Mouse (Mus musculus) cerebellum, postnatal 4 days (tissue): Measurements from ENCODE around the gene Zfp558.
"Not testable (repeated sequence)": the region's sequence is repeated elsewhere in the genome, so short reads cannot be mapped to it uniquely, and the experiment has no call there.

Source experiments
- DNase-seq, 2 experiments: peaks; one replicate each; pipeline ENCODE4 v3.0.0; 2022; ENCODE audit warnings: low spot score in 2 of 2, mixed read lengths in 1 of 2

Gene Zfp558

DNA sequence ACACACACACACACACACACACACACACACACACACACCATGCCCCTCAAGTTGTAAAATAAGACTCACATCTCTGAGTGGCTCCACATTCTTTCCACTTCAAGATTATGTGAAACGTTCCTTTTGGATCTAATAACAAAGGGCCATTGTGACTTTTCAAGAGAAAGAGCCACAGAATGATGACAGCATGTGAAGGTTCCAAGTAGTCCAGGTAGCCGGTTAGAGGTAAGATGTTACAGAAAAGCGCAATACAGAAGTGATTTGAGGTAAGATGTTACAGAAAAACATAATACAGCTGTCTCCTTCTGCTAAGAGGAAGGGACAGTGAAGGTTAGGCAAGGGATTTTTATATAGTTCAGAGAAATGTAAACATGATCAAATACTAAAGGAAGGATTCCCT, at the start of gene Zfp558, which contains the start of gene Mbd3l1:
TSS of gene Zfp558 (minus strand) at position 101 of the 400 bp plus-strand sequence.
TSS of gene Mbd3l1 (plus strand) at position 192 of the 400 bp plus-strand sequence.
- no peak for DNase-seq

DNA sequence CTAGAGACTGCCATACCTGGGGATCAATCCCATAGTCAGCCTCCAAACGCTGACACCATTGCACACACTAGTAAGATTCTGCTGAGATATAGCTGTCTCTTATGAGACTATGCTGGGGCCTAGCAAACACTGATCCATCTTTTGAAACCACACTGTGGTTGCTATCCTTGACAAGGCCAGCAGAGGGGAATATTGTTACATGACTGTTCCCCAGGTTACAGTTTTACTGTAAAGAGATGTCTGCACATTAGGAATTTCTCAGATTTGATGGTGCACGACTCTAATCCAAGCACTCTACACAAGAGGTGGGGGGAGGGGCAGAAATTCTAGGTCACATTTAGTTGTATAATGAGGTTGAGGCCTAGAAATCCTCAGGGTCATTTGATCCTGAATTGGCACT, 30.0 kb upstream of the Zfp558 start:
- peak in 1 of 2 experiments; percentile 8 for DNase-seq

DNA sequence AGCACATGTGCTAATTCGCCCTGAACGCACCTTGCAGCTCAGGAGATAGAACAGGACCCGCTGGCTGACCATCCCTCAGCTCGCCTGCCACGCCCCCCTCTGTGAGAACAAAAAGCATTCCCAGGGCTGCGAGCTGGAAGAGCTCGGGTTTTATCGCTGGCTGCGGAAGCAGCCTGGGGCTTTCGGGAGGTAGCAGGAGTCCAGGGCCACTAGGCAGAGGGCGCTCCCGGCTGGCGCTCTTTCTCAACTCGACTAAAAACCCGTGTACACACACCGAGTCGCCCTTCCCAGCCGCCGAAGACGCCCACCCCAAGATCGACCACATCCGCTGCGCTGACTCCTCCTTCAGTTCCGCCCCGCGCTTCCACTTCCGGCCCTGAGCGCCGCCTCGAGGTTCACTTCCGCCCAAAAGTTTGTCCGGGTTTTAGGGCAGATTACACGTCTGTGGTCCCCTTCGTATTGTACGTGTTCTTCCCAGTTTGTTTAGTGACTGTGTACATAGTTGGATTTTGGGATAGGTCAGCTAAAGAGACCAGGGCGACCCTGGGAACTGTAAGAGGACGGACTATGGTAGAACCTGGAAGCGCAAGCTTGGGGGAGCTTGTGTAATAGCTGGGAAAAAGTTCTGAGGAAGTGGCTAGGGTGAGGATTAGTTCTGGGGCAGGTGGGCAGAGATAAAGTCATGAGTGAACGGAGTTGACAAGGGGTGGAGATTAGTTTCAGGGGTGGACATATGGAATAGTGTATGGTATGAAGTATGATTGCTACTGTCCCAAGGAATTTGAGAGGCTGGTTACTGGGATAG, 4.5 kb downstream of the Zfp558 start:
- DNase-seq, result peak; percentile 35 to 65

DNA sequence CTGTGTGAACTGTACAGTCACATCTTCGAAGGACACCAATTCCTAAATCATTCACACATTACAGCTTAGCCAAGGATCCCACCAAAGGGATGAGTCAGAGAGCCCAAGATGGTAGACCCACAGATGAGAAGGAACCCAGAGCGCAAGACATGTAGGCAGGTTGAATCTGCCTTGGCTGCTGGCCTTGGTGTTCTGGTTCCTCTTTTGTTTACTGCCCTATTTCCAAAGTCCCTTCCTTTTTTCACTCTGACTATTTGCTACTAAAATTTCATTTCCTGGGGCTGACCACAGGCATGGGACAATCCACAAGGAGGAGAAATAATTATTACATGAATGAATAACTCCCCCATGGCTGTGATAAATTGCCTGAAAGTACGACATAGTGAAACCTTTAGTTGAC, 10.1 kb downstream of the Zfp558 start:
- no peak for DNase-seq

DNA sequence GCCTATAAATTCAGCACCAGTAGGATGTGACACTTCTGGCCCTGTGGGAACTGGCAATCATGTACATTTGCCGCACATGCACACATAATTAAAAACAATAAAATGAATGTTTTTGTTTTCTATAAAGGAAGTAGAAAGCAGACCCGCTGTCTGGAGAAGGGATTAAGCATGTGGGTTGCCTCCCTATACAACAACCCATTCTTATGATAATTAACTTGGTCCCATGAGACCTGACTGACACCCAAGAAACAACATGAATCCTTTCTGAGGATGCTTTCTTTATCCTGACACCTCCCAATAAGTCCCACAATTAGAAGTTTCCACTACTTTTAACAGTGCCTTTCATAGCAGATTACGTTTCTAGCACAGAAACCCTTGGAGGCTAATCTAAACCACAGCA, 10.7 kb downstream of the Zfp558 start:
- no peak for DNase-seq

DNA sequence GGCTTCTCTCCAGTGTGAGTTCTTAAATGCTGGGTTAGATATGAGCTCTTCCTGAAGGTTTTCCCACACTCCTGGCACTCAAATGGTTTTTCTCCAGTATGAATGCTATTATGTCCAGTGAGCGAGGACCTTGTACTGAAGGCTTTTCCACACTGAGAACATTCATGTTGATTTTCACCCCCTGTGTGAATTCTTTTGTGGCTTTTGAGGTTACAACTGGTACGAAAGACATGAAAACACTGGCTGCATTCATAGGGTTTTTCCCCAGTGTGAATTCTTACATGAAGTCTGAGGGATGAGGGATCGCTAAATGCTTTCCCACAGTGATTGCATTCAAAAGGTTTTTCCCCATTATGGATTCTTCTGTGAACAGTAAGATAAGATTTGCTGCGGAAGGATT, 21.5 kb downstream of the Zfp558 start:
- DNase-seq, result no peak

DNA sequence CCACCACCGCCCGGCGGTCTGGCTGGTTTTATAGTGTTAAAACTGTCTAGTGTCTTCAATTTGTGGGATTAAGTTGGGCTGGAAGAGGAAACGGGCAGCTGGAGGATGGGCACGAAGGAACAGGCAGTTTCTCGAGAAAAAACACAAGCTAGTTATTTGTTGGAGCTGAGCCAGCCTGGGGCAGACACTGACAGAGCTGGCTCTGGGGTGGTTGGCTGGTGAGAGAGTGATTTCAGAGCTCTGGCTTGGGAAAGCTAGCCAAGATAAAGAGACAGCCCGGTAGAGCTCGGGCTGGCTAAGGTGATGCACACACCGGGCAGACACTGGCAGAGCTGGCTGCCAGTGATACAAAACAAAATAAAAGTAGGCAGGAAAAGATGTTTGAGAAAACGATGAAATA, 46.4 kb downstream of the Zfp558 start:
- DNase-seq, result peak in 1 of 2 experiments; percentile 32

DNA sequence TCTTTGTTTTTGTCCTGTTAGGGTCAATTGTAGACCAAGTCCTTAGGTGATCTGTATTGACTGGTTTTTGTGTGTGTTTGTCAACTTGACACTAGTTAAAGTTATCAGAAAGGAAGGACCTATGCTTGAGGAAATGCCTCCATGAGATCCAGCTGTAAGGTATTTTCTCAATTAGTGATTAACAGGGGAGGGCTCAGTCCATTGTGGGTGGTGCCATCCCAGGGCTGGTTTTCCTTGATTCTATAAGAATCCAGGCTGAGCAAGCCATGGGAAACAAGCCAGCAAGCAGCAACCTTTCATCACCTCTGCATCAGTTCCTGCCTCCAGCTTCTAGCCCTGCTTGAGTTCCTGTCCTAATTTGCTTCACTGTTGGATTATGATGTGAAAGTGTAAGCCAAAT, 47.7 kb downstream of the Zfp558 start, which contains the start of gene Mbd3l2:
TSS of gene Mbd3l2 (plus strand) at position 301 of the 400 bp plus-strand sequence.
- no peak for DNase-seq

DNA sequence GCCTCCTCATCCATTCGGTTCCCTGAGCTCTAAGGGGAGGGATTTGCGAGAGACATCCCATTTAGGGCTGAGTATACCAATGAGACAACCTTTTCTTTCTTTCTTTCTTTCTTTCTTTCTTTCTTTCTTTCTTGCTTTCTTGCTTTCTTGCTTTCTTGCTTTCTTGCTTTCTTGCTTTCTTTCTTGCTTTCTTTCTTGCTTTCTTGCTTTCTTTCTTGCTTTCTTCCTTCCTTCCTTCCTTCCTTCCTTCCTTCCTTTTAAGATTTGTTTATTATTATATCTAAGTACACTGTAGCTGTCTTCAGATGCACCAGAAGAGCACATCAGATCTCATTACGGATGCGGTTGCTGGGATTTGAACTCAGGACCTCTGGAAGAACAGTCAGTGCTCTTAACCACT, 65.7 kb downstream of the Zfp558 start:
- DNase-seq, result not testable (repeated sequence)
